Mouse (Mus musculus) spleen, adult 2 months (tissue): Measurements from ENCODE around the gene Siglecg.

Source experiments
- CTCF ChIP-seq: fragments of 200-500 bp; IDR thresholded peaks from 2 replicates; pipeline ENCODE4 v1.5.1; 2011; ENCODE audit warnings: mild to moderate bottlenecking, inconsistent platforms; ENCODE audit not compliant: insufficient read depth, insufficient read length, insufficient replicate concordance; ENCODE audit errors: extremely low read depth
- POLR2A ChIP-seq: fragments of 200-500 bp; IDR thresholded peaks from 2 replicates; pipeline ENCODE4 v1.6.1; 2011; ENCODE audit warnings: low read depth, low read length, inconsistent platforms

- TF ChIP-seq POLR2A (no peak), CTCF (no peak)
Observed at GRCm38 (mm10) chr7:43392349-43393121, 15.5 kb upstream of the Siglecg start.
